Mouse (Mus musculus): Measurements from ENCODE around the gene Gm13090. TPM values are rescaled to one million over a fixed set of nuclear protein-coding genes. Genes with fewer than 3 reads are reported as not detected.

The Gm13090 gene
- polyA plus RNA-seq (2015; fragmentation: Nextera tagmentation; extraction: Ambion mirVana), result 0.34 TPM in 1 of 2 replicates, not detected in the other

DNA sequence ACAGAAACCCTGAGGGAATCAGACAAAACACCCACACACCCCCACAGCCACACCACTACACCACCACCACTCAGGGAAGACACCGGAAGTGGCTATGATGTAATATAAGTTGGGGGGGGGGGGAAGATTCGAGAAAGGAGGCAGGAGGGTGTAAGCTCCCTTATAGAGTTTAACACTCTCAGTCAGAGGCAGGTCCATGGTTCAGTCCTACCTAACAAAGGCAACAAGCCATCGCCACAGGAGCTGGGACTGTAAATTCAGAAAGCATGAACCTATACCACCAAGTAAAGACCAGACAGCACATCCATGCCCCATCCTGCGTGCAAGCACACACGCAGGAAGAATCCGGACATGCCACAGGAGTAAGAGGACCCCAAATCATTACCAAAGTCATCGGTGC lies at the start of gene Gm13090:
Gene Gm13090, plus strand, starts transcription at position 301 of the 400 bp plus-strand sequence.
- WGBS, result 90% methylated on average over 7 of the region's 7 CpGs
- H3K27me3 ChIP-seq (replicated peaks), result no peaks in the 10 kb centered on the region
- ATAC-seq (ENCODE audit: low FRiP score), result no peak
- 0 out of 2 replicates have a peak within 1 kb of the TSS, but pooled peaks have one; percentile 18 for H3K27ac ChIP-seq (replicated peaks)
- no peak within 1 kb of the TSS for H3K4me3 ChIP-seq (replicated peaks)
- H3K9ac ChIP-seq (replicated peaks), result no peak within 1 kb of the TSS
- no peaks in the 10 kb centered on the region for H3K9me3 ChIP-seq (replicated peaks)
- peaks cover 25% of the 10 kb centered on the region for H3K4me1 ChIP-seq
- no peak within 1 kb of the TSS for H3K4me2 ChIP-seq
- peaks cover 40% of the 10 kb centered on the region for H3K36me3 ChIP-seq

DNA sequence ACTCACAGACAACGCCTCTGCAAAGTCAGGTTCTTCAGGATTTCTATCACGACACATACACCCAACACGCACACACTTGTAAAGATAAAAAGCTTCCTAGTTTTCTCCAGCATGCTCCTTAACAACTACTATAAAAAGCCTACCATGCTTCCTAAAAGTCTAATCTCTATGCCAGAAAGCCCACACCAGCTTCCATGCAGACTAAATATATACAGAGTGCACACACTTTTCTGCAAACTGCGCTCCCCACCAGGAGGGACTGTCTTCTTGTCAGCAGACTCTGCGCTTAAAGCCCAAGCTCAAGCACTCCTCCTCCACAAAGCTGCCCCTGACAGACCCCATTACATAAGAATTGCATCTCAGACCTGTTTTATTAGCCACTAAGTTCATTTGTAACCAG lies 47.9 kb upstream of the Gm13090 start:
- Histone ChIP-seq H3K4me1 (peaks cover 17% of the 10 kb centered on the region), H3K27ac (replicated peaks) (no peak overlapping the region), H3K9me3 (replicated peaks) (no peaks in the 10 kb centered on the region), H3K4me2 (no peak overlapping the region), H3K27me3 (replicated peaks) (peaks cover 11% of the 10 kb centered on the region; the same call in 1 of the 2 replicates), H3K9ac (replicated peaks) (no peak overlapping the region), H3K36me3 (peaks cover 2% of the 10 kb centered on the region), H3K4me3 (replicated peaks) (no peak overlapping the region)
- no peak for ATAC-seq (ENCODE audit: low FRiP score)
- WGBS, result 72% methylated on average over 5 of the region's 5 CpGs

- 19% methylated on average over 5 of the region's 5 CpGs for WGBS
- Histone ChIP-seq H3K9ac (replicated peaks) (no peak overlapping the region), H3K9me3 (replicated peaks) (no peaks in the 10 kb centered on the region), H3K27ac (replicated peaks) (no peak overlapping the region), H3K27me3 (replicated peaks) (peaks cover 11% of the 10 kb centered on the region; the same call in 1 of the 2 replicates), H3K36me3 (peaks cover 18% of the 10 kb centered on the region), H3K4me2 (peak overlapping the region; percentile 96), H3K4me3 (replicated peaks) (peak overlapping the region; percentile 63), H3K4me1 (peaks cover 17% of the 10 kb centered on the region)
- ATAC-seq (ENCODE audit: low FRiP score), result no peak
Observed at GRCm38 (mm10) chr4:151043281-151043680, 46.1 kb upstream of the Gm13090 start.

DNA sequence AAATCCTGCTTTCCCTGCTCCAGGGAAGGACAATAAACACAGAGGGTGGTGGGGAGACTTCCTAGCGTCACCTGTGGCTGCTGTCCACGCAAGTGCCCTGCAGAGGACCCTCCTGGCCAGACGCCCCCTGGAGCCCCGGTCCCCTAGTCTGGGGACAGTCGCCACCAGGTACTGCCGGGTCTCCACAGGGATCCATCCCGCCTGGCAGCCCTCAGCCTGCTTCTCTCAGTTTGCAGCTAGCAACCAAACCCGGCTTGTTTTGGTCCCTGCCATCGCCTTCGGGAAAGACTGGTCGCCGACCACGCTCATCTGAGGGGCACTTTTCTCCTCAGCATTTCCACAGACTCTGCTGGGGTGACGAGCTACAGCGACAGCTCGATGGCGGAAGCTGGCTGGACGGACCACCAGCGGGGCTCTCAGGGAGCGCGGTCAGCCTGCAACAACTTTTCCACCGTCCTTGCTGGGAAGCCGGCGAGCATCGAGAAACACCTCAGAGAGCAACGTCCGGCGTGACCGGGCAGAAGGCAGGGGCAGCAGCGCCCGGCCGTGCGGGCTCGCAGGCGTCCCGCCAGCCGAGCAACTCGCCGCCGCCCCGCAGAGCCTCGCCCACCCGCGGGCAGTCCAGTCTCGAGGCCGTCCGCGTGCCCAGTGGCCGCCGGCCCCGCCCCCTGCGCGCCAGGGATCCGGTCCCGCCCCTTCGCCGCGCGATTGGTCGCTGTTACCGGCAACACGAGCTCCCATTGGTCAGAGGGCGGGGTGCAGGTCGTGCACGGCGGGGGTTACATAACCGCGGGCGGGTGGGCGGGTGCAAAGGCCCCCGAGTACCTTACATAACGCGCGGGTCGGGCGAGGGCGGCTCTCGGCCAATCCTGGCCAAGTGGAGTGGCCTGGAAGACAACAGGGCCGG lies 45.1 kb upstream of the Gm13090 start, which contains the start of gene Per3:
Gene Per3, minus strand, starts transcription at position 629 of the 907 bp plus-strand sequence.
- Histone ChIP-seq H3K4me2 (peak within 1 kb of the TSS; percentile 96), H3K27me3 (replicated peaks) (peaks cover 11% of the 10 kb centered on the region; the same call in 1 of the 2 replicates), H3K4me3 (replicated peaks) (peak within 1 kb of the TSS; percentile 63), H3K36me3 (peaks cover 28% of the 10 kb centered on the region), H3K9me3 (replicated peaks) (no peaks in the 10 kb centered on the region), H3K4me1 (peaks cover 17% of the 10 kb centered on the region), H3K9ac (replicated peaks) (peak within 1 kb of the TSS; percentile 51), H3K27ac (replicated peaks) (peak within 1 kb of the TSS; percentile 69)
- peak; percentile 96 for ATAC-seq (ENCODE audit: low FRiP score)
- under 1% methylated on average over 70 of the region's 79 CpGs for WGBS

GRCm38 (mm10) chr4:151044944-151045570 lies 44.3 kb upstream of the Gm13090 start:
- H3K36me3 ChIP-seq, result peaks cover 36% of the 10 kb centered on the region
- H3K4me3 ChIP-seq (replicated peaks), result peak overlapping the region; percentile 63
- WGBS, result 5% methylated on average over 21 of the region's 21 CpGs
- peak overlapping the region; percentile 15 for H3K9ac ChIP-seq (replicated peaks)
- no peak overlapping the region; the same call in 1 of the 2 replicates for H3K27ac ChIP-seq (replicated peaks)
- H3K4me1 ChIP-seq, result peaks cover 17% of the 10 kb centered on the region
- no peaks in the 10 kb centered on the region for H3K9me3 ChIP-seq (replicated peaks)
- ATAC-seq (ENCODE audit: low FRiP score), result peak; percentile 2; the same call in 1 of the 2 replicates
- peak overlapping the region; percentile 96 for H3K4me2 ChIP-seq
- H3K27me3 ChIP-seq (replicated peaks), result peaks cover 11% of the 10 kb centered on the region; the same call in 1 of the 2 replicates

DNA sequence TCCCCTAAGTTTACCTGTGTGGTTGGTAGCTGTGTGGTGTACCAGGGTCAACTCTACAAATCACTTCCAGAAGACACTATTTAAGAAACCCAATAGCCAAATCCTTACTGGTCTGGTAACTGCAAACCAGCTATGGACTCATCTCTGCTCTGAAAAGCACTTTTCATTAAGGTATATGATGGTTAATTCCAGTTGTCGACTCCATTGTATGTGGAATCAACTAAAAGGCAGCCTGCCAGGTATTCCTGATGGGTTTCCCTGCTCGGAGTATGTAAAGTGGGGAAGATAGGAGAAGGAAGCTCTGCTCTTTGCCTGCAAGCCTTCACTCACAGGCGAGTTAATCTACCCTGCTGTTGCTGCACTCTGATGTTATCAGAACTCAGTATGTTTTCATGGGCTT lies 42.8 kb upstream of the Gm13090 start:
- WGBS, result 87% methylated on average over 3 of the region's 3 CpGs
- no peak for ATAC-seq (ENCODE audit: low FRiP score)
- H3K36me3 ChIP-seq, result peaks cover 48% of the 10 kb centered on the region
- peaks cover 17% of the 10 kb centered on the region for H3K4me1 ChIP-seq
- peaks cover 11% of the 10 kb centered on the region; the same call in 1 of the 2 replicates for H3K27me3 ChIP-seq (replicated peaks)
- H3K27ac ChIP-seq (replicated peaks), result no peak overlapping the region
- H3K9me3 ChIP-seq (replicated peaks), result no peaks in the 10 kb centered on the region
- no peak overlapping the region for H3K4me3 ChIP-seq (replicated peaks)
- no peak overlapping the region for H3K9ac ChIP-seq (replicated peaks)
- no peak overlapping the region for H3K4me2 ChIP-seq

DNA sequence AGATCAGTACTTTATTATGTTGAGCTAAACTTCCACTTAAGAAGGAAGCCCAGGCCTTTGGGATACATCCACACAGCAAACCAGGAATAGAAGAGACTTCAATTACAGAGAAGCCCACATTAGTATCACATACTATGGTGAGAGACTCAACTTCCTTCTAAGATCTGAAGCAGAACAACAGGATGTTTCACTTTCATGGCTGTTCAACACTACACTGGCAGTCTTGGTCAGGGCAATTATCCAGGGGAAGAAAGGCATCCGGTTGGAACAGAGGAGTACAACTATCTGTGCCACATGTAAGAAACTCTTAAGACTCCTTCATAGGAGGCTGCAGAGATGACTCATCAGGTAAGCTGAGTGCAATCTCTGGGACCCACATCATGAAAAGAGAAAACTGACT lies 38.2 kb upstream of the Gm13090 start:
- Histone ChIP-seq H3K4me2 (no peak overlapping the region), H3K9ac (replicated peaks) (no peak overlapping the region), H3K27ac (replicated peaks) (no peak overlapping the region), H3K9me3 (replicated peaks) (no peaks in the 10 kb centered on the region), H3K4me1 (peaks cover 5% of the 10 kb centered on the region), H3K4me3 (replicated peaks) (no peak overlapping the region), H3K36me3 (peaks cover 79% of the 10 kb centered on the region), H3K27me3 (replicated peaks) (no peaks in the 10 kb centered on the region)
- WGBS, result 80% methylated on average over 1 of the region's 1 CpGs
- no peak for ATAC-seq (ENCODE audit: low FRiP score)

DNA sequence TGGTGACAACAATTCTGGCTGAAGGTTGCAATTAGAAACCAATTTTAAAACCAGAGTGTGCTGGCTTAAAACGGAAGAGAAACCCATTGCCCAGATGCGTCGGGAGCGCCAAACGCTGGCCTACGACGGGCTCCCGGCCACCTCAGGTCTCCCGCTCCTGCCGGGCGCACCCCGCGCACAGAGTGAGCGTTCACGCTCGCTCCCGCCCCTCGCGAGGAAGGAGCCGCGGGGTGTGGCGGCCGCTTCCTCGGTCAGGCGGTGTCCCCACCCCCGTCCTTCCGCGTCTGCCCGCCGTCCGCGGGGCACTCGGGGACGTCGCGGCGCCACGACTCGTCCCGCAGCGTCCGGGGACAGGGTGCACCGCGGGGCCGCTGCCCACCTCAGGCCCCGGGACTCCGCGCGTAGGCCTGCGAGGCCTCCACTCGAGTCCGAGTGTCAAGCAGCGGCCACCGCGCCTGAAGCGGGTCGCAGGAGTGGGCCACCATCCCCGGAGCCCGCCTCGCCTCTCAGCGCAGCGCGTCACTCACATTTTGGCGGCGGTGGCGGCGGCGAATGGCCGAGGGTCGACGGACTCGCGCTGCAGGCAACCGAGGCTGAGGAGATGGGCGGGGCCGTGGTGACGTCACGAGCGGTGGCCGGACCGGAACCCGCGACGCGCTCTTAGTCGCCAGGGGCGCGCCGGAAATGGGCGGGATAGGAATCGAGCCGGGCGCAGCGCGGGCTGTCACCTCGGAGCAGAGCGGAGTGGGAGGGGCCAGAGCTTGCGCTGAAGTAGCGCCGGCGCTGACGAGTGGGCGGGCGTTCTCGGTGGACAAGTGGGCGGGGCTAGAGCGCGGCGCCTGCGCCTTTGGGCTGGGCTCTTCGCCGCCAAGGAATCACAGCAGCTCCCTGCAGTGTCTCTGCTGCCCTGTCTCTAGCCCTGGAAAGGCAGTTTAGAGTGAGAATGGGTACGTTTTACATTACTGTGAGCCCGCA lies 31.7 kb upstream of the Gm13090 start, which contains the start of gene Vamp3:
Gene Vamp3, minus strand, starts transcription at position 617 of the 975 bp plus-strand sequence.
- Histone ChIP-seq H3K27me3 (replicated peaks) (no peaks in the 10 kb centered on the region), H3K4me3 (replicated peaks) (peak within 1 kb of the TSS; percentile 78), H3K4me1 (peaks cover 24% of the 10 kb centered on the region), H3K9me3 (replicated peaks) (no peaks in the 10 kb centered on the region), H3K27ac (replicated peaks) (peak within 1 kb of the TSS; percentile 96), H3K36me3 (peaks cover 29% of the 10 kb centered on the region), H3K4me2 (peak within 1 kb of the TSS; percentile 63), H3K9ac (replicated peaks) (peak within 1 kb of the TSS; percentile 87)
- under 1% methylated on average over 114 of the region's 114 CpGs for WGBS
- ATAC-seq (ENCODE audit: low FRiP score), result peak; percentile 99

GRCm38 (mm10) chr4:151058634-151059033 lies 30.7 kb upstream of the Gm13090 start:
- H3K4me1 ChIP-seq, result peaks cover 24% of the 10 kb centered on the region
- no peaks in the 10 kb centered on the region for H3K27me3 ChIP-seq (replicated peaks)
- H3K9ac ChIP-seq (replicated peaks), result no peak overlapping the region
- H3K4me3 ChIP-seq (replicated peaks), result peak overlapping the region; percentile 78; the same call in 1 of the 2 replicates
- no peaks in the 10 kb centered on the region for H3K9me3 ChIP-seq (replicated peaks)
- peak overlapping the region; percentile 86 for H3K27ac ChIP-seq (replicated peaks)
- H3K4me2 ChIP-seq, result peak overlapping the region; percentile 63
- H3K36me3 ChIP-seq, result peaks cover 29% of the 10 kb centered on the region
- WGBS, result 70% methylated on average over 4 of the region's 4 CpGs
- no peak for ATAC-seq (ENCODE audit: low FRiP score)

DNA sequence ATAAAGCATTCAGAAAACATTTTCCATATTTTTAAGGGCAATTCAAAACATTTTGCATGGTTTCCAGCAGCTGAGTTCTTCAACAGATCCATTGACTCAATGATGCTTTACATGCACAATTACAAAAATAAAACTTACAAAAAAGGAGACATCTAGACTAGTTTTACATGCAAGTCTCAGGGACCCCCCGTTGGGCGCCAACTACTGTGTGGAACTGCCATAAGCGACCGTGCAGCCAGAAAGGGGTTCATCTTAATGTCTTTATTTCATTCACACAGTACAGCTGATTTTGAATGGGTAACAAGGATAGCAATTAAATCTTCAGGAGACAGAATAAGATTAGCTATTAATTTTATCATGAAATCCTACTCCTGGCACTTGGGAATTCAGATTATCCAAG lies 29.8 kb upstream of the Gm13090 start:
- no peaks in the 10 kb centered on the region for H3K9me3 ChIP-seq (replicated peaks)
- no peak overlapping the region for H3K4me2 ChIP-seq
- H3K27ac ChIP-seq (replicated peaks), result no peak overlapping the region
- no peaks in the 10 kb centered on the region for H3K27me3 ChIP-seq (replicated peaks)
- H3K4me3 ChIP-seq (replicated peaks), result no peak overlapping the region
- no peak for ATAC-seq (ENCODE audit: low FRiP score)
- 82% methylated on average over 4 of the region's 4 CpGs for WGBS
- H3K36me3 ChIP-seq, result peaks cover 22% of the 10 kb centered on the region
- peaks cover 24% of the 10 kb centered on the region for H3K4me1 ChIP-seq
- no peak overlapping the region for H3K9ac ChIP-seq (replicated peaks)
